Mouse (Mus musculus) lung, adult 2 months (tissue): ENCODE measurements around the gene Exoc3l2.

Experiments used
- CTCF ChIP-seq: fragments of 200-500 bp; IDR thresholded peaks from 2 replicates; pipeline ENCODE4 v1.5.1; 2011; ENCODE audit warnings: mild to moderate bottlenecking, low read length, control low read depth; ENCODE audit not compliant: insufficient read depth
- POLR2A ChIP-seq: fragments of 200-500 bp; IDR thresholded peaks from 2 replicates; pipeline ENCODE4 v1.6.1; 2011; ENCODE audit warnings: low read depth, mild to moderate bottlenecking, control low read depth, low read length, borderline replicate concordance; ENCODE audit errors: extremely low read depth

GRCm38 (mm10) chr7:19524420-19525104, 61.4 kb downstream of the Exoc3l2 start:
- TF ChIP-seq POLR2A = no peak
- TF ChIP-seq CTCF = no peak
